Comparison of ENCODE assay signal across 8 mouse cellular contexts in genomic region chr6:127266813-127267165, GRCm38 (mm10).
DNase-seq lines count a peak whose midpoint lies in the region; ATAC-seq lines count a peak whose summit lies in the region.

No protein-coding gene starts in this region.

- peak; percentile 13 to 48 for DNase-seq in adrenal gland, adult (ENCODE audit: inconsistent age in 2 of 2, low spot score in 1 of 2)
- no peak for DNase-seq in adrenal gland, adult 2 months
- peak; percentile 60 for DNase-seq in embryo, embryonic 10.5 days (ENCODE audit: low spot score)
- peak; percentile 39 for DNase-seq in heart, postnatal 4 days
- DNase-seq in left cerebral cortex, postnatal 4 days = peak; percentile 28
- DNase-seq in testis, postnatal 14 days (ENCODE audit: low spot score) = peak; percentile 45

- peaks cover 7% of the 10 kb centered on the region for H3K4me1 ChIP-seq in midbrain, embryonic 13.5 days (replicated peaks)

- peaks cover 7% of the 10 kb centered on the region for H3K27me3 ChIP-seq in midbrain, embryonic 13.5 days

- intact Hi-C loops in left cerebral cortex, postnatal 4 days (cut with DNase I) = no loop called here

- no peak overlapping the region for H3K27ac ChIP-seq in midbrain, embryonic 13.5 days

- no peaks in the 10 kb centered on the region for H3K9me3 ChIP-seq in midbrain, embryonic 13.5 days

- peak overlapping the region; percentile 33 for H3K4me3 ChIP-seq in midbrain, embryonic 13.5 days (replicated peaks)

- H3K9ac ChIP-seq in midbrain, embryonic 13.5 days (replicated peaks) = no peak overlapping the region

- 49% methylated on average over 10 of the region's 10 CpGs for WGBS in midbrain, embryonic 13.5 days

- no peaks in the 10 kb centered on the region for H3K36me3 ChIP-seq in midbrain, embryonic 13.5 days

- peak overlapping the region; percentile 51 for H3K4me2 ChIP-seq in midbrain, embryonic 13.5 days (replicated peaks)

- peak; percentile 42 for ATAC-seq in CD4-positive, CD25-positive, alpha-beta regulatory T cell, adult 4 months
- ATAC-seq in midbrain, embryonic 13.5 days = no peak
